Comparison of ENCODE assay signal across 19 mouse cellular contexts in the genomic region with DNA sequence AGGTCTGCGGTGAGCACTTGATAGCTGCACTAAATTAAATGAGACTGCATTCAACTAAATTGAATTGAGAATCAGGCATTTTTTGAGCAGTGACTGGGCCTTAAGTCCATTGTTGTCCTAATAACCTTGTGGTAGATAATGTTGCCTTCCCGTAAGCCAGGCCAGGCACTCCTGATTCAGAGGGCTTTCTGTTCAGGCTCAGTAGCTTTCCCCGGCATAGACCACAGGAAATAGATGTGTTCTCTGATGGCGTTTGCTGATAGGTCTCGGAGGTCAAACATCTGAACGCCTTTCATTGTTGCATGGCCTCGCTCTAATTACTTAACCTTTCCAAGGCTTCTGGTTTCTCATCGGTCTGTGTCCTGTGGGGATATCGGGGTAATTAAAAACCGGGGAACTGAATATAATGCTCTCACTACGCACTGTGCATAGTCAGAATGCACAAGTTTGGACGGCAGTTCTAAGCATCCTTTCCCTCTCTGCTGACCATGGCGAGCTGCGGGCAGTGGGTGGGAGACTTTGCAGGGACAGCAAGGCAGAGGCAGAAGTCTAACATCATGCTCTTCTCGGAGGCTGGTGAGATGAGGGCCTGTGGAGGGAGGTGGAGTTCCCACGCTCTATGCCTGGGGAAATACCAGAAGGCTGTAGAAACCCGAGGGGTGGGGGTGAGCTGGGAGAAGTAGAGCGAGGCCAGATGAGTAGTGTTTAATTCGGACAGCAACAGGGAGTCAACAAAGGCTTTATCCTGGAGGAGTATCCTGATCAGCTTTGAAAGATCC. TPM values are rescaled to one million over a fixed set of nuclear protein-coding genes. Genes with fewer than 3 reads are reported as not detected.
DNase-seq lines count a peak whose midpoint lies in the region; ATAC-seq and TF ChIP-seq lines count a peak whose summit lies in the region.
"Had no signal": no experiment of that assay in that cellular context is flagged by ENCODE, and none has a peak within 500 bp of the region (broad histone marks: within the 10 kb centered on the region; RNA-seq: fewer than 3 reads in every experiment).

No protein-coding gene starts in this region.

- 0 out of 2 replicates have a peak, but pooled peaks cover 5% of the 10 kb centered on the region for H3K27me3 ChIP-seq in forebrain, embryonic 10.5 days (ENCODE audit: poor library complexity, severe bottlenecking)
- no peaks in the 10 kb centered on the region for H3K27me3 ChIP-seq in forebrain, embryonic 11.5 days (ENCODE audit: control insufficient read depth, insufficient read depth, low read length)
- H3K27me3 ChIP-seq in embryonic facial prominence, embryonic 10.5 days (replicated peaks; ENCODE audit: low read depth, poor library complexity, severe bottlenecking) = 0 out of 2 replicates have a peak, but pooled peaks cover 3% of the 10 kb centered on the region
- 0 out of 2 replicates have a peak, but pooled peaks cover 3% of the 10 kb centered on the region for H3K27me3 ChIP-seq in midbrain, embryonic 10.5 days (ENCODE audit: low read depth, poor library complexity, severe bottlenecking)
- H3K27me3 ChIP-seq in neural tube, embryonic 15.5 days (replicated peaks) = no peaks in the 10 kb centered on the region
- H3K27me3 ChIP-seq: CH12.LX; liver, embryonic 12.5 days had no signal

- H3K9me3 ChIP-seq in forebrain, embryonic 10.5 days = no peaks in the 10 kb centered on the region
- no peaks in the 10 kb centered on the region for H3K9me3 ChIP-seq in forebrain, embryonic 11.5 days (ENCODE audit: control insufficient read depth, low read length)
- H3K9me3 ChIP-seq in embryonic facial prominence, embryonic 10.5 days = no peaks in the 10 kb centered on the region
- no peaks in the 10 kb centered on the region for H3K9me3 ChIP-seq in midbrain, embryonic 10.5 days (replicated peaks)
- no peaks in the 10 kb centered on the region for H3K9me3 ChIP-seq in neural tube, embryonic 15.5 days (replicated peaks)
- H3K9me3 ChIP-seq: liver, embryonic 12.5 days had no signal

- H3K9ac ChIP-seq in forebrain, embryonic 11.5 days (ENCODE audit: low read length) = no peak overlapping the region; the same call in 1 of the 2 replicates
- no peak overlapping the region for H3K9ac ChIP-seq in neural tube, embryonic 15.5 days (replicated peaks)
- H3K9ac ChIP-seq: liver, embryonic 12.5 days had no signal

- H3K4me1 ChIP-seq in forebrain, embryonic 10.5 days = peaks cover 20% of the 10 kb centered on the region
- peaks cover 5% of the 10 kb centered on the region; the same call in 1 of the 2 replicates for H3K4me1 ChIP-seq in forebrain, embryonic 11.5 days (replicated peaks; ENCODE audit: control insufficient read depth, insufficient read depth, low read length)
- H3K4me1 ChIP-seq in embryonic facial prominence, embryonic 10.5 days = peaks cover 18% of the 10 kb centered on the region
- peaks cover 40% of the 10 kb centered on the region for H3K4me1 ChIP-seq in midbrain, embryonic 10.5 days
- H3K4me1 ChIP-seq in neural tube, embryonic 15.5 days = peaks cover 32% of the 10 kb centered on the region
- H3K4me1 ChIP-seq: liver, embryonic 12.5 days had no signal

- WGBS in forebrain, embryonic 10.5 days = 9% methylated on average over 19 of the region's 19 CpGs
- WGBS in forebrain, embryonic 11.5 days = 5% methylated on average over 19 of the region's 19 CpGs
- 12% methylated on average over 19 of the region's 19 CpGs for WGBS in embryonic facial prominence, embryonic 10.5 days
- WGBS in midbrain, embryonic 10.5 days = 17% methylated on average over 19 of the region's 19 CpGs
- 23% methylated on average over 19 of the region's 19 CpGs for WGBS in neural tube, embryonic 15.5 days

- no peak overlapping the region for H3K4me2 ChIP-seq in forebrain, embryonic 11.5 days (ENCODE audit: low read depth, low read length, severe bottlenecking)
- no peak overlapping the region for H3K4me2 ChIP-seq in neural tube, embryonic 15.5 days
- H3K4me2 ChIP-seq: liver, embryonic 12.5 days had no signal

- H3K27ac ChIP-seq in forebrain, embryonic 10.5 days = no peak overlapping the region
- H3K27ac ChIP-seq in forebrain, embryonic 11.5 days (ENCODE audit: low read depth, low read length) = no peak overlapping the region
- 0 out of 2 replicates have a peak overlapping the region, but pooled peaks have one; percentile 25 for H3K27ac ChIP-seq in embryonic facial prominence, embryonic 10.5 days (replicated peaks)
- H3K27ac ChIP-seq in midbrain, embryonic 10.5 days (replicated peaks) = peak overlapping the region; percentile 68
- H3K27ac ChIP-seq in neural tube, embryonic 15.5 days (replicated peaks) = peak overlapping the region; percentile 66
- no peak overlapping the region for H3K27ac ChIP-seq in layer of hippocampus, adult 2 months
- H3K27ac ChIP-seq: liver, embryonic 12.5 days had no signal

- ATAC-seq in forebrain, embryonic 11.5 days (replicated peaks; ENCODE audit: low FRiP score) = no peak
- peak; percentile 32; the same call in 1 of the 2 replicates for ATAC-seq in neural tube, embryonic 15.5 days (ENCODE audit: low FRiP score)
- ATAC-seq in megakaryocyte-erythroid progenitor cell, adult 5-6 weeks (replicated peaks; ENCODE audit: low FRiP score, low TSS enrichment, poor library complexity, severe bottlenecking) = no peak
- ATAC-seq: intestine, postnatal 0 days; liver, embryonic 12.5 days had no signal

- no peak overlapping the region for H3K4me3 ChIP-seq in forebrain, embryonic 10.5 days
- H3K4me3 ChIP-seq in forebrain, embryonic 11.5 days (ENCODE audit: low read depth, low read length) = no peak overlapping the region
- H3K4me3 ChIP-seq in embryonic facial prominence, embryonic 10.5 days = 0 out of 2 replicates have a peak overlapping the region, but pooled peaks have one; percentile 9
- peak overlapping the region; percentile 31 for H3K4me3 ChIP-seq in midbrain, embryonic 10.5 days
- no peak overlapping the region for H3K4me3 ChIP-seq in neural tube, embryonic 15.5 days (replicated peaks)
- H3K4me3 ChIP-seq in layer of hippocampus, adult 2 months = no peak overlapping the region
- H3K4me3 ChIP-seq: liver, embryonic 12.5 days had no signal

- no peaks in the 10 kb centered on the region for H3K36me3 ChIP-seq in forebrain, embryonic 10.5 days (replicated peaks)
- no peaks in the 10 kb centered on the region for H3K36me3 ChIP-seq in forebrain, embryonic 11.5 days (ENCODE audit: control insufficient read depth, insufficient read depth, low read length)
- no peaks in the 10 kb centered on the region for H3K36me3 ChIP-seq in embryonic facial prominence, embryonic 10.5 days (replicated peaks)
- no peaks in the 10 kb centered on the region for H3K36me3 ChIP-seq in midbrain, embryonic 10.5 days
- H3K36me3 ChIP-seq in neural tube, embryonic 15.5 days = no peaks in the 10 kb centered on the region
- H3K36me3 ChIP-seq: liver, embryonic 12.5 days had no signal

- TF ChIP-seq CTCF in layer of hippocampus, adult 2 months (conservative IDR thresholded peaks at IDR 0.05) = no peak

- DNase-seq in forebrain, embryonic 10.5 days (ENCODE audit: extremely low spot score, low spot score) = peak; percentile 20
- no peak for DNase-seq in forebrain, embryonic 11.5 days (ENCODE audit: low spot score)
- peak; percentile 20 for DNase-seq in embryonic facial prominence, embryonic 10.5 days (ENCODE audit: low spot score)
- DNase-seq in midbrain, embryonic 10.5 days (ENCODE audit: low spot score) = peak; percentile 33
- DNase-seq in gastrocnemius, adult 18-20 months (ENCODE audit: low spot score) = no peak
- no peak for DNase-seq in layer of hippocampus, adult 2 months (ENCODE audit: low spot score in 2 of 2)
- DNase-seq: cerebellum, postnatal 25 days; heart, postnatal 14 days; kidney, postnatal 25 days; left cerebral cortex, postnatal 4 days; thymus, postnatal 14 days had no signal

RNA-seq across cellular contexts. Expression of gene Hmgb4, which starts 19.5 kb away (rescaled TPM):
- not detected in 2 replicates for polyA plus RNA-seq in forebrain, embryonic 10.5 days (2016; fragmentation: Nextera tagmentation; extraction: Ambion mirVana)
- not detected in 2 replicates for polyA plus RNA-seq in forebrain, embryonic 11.5 days (2014; fragmentation: Nextera tagmentation; extraction: Ambion mirVana)
- not detected in 2 replicates for polyA plus RNA-seq in embryonic facial prominence, embryonic 10.5 days (2016; fragmentation: Nextera tagmentation; extraction: Ambion mirVana)
- not detected in 2 replicates for polyA plus RNA-seq in midbrain, embryonic 10.5 days (2016; fragmentation: Nextera tagmentation; extraction: Ambion mirVana)
- polyA plus RNA-seq in neural tube, embryonic 15.5 days (2015; fragmentation: Nextera tagmentation; extraction: Ambion mirVana) = not detected in 2 replicates
- not detected for total RNA-seq in gastrocnemius, adult 18-20 months (2021)
- total RNA-seq in megakaryocyte-erythroid progenitor cell, adult 5-6 weeks (2014; fragmentation: Nextera tagmentation) = not detected in 2 replicates
- total RNA-seq in megakaryocyte-erythroid progenitor cell, adult 5-6 weeks (2017) = not detected in 2 replicates
- total RNA-seq in layer of hippocampus, adult 2 months (2021) = not detected
- total RNA-seq: CH12.LX; heart, adult 8-10 months; heart, postnatal 14 days; left cerebral cortex, postnatal 4 days had no signal
- polyA plus RNA-seq: intestine, postnatal 0 days; liver, embryonic 12.5 days; lung, embryonic 16.5 days; stomach, embryonic 14.5 days had no signal

Comparison
In these comparisons a context has a peak if more than half of its experiments do, and no peak if none do; other contexts are left out.
1. DNase-seq: peak in forebrain, embryonic 10.5 days (single experiment), embryonic facial prominence, embryonic 10.5 days (single experiment) and midbrain, embryonic 10.5 days (single experiment); none in forebrain, embryonic 11.5 days (single experiment), gastrocnemius, adult 18-20 months (single experiment) and layer of hippocampus, adult 2 months (0 of 2).
2. H3K27ac ChIP-seq: peak in embryonic facial prominence, embryonic 10.5 days (single experiment), midbrain, embryonic 10.5 days (single experiment) and neural tube, embryonic 15.5 days (single experiment); none in forebrain, embryonic 10.5 days (single experiment), forebrain, embryonic 11.5 days (single experiment) and layer of hippocampus, adult 2 months (single experiment).
3. H3K4me3 ChIP-seq: peak in embryonic facial prominence, embryonic 10.5 days (single experiment) and midbrain, embryonic 10.5 days (single experiment); none in forebrain, embryonic 10.5 days (single experiment), forebrain, embryonic 11.5 days (single experiment), neural tube, embryonic 15.5 days (single experiment) and layer of hippocampus, adult 2 months (single experiment).